Mouse (Mus musculus) small intestine, adult 2 months (tissue): Measurements from ENCODE around the gene Gipc2.

Experiments used
- CTCF ChIP-seq: fragments of 200-500 bp; IDR thresholded peaks from 2 replicates; pipeline ENCODE4 v1.5.1; 2012; ENCODE audit warnings: low read depth, mild to moderate bottlenecking, control low read depth, inconsistent platforms, low read length, moderate library complexity, mixed read lengths; ENCODE audit not compliant: insufficient replicate concordance, insufficient read length; ENCODE audit errors: extremely low read depth
- POLR2A ChIP-seq: fragments of 200-500 bp; IDR thresholded peaks from 2 replicates; pipeline ENCODE4 v1.6.1; 2012; ENCODE audit warnings: low read depth, mild to moderate bottlenecking, control low read depth, inconsistent platforms, low read length, moderate library complexity

DNA sequence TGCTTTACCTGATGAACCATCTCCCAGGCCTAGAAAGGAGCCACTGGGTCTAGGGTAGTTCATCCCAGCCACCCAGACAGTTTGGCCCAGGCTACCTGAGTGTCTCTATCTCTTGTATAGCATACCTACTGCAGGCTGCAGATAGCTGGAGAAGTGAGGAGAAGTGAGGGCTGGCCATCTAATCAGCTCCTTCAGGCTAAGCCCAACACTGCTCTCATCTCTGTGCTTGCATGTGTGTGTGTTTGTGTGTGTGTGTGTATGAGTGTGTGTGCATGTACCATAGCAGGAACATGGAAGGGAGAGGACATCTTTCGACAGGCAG lies 13.6 kb downstream of the Gipc2 start:
- TF ChIP-seq POLR2A (no peak), CTCF (no peak)
